Mouse (Mus musculus): Measurements from ENCODE around the gene Asdurf. TPM values are rescaled to one million over a fixed set of nuclear protein-coding genes. Genes with fewer than 3 reads are reported as not detected.
"Not testable (repeated sequence)": the region's sequence is repeated elsewhere in the genome, so short reads cannot be mapped to it uniquely, and the experiment has no call there.

Asdurf gene
- not detected for polyA plus RNA-seq (2012; fragmentation: generic; extraction: Trizol)

DNA sequence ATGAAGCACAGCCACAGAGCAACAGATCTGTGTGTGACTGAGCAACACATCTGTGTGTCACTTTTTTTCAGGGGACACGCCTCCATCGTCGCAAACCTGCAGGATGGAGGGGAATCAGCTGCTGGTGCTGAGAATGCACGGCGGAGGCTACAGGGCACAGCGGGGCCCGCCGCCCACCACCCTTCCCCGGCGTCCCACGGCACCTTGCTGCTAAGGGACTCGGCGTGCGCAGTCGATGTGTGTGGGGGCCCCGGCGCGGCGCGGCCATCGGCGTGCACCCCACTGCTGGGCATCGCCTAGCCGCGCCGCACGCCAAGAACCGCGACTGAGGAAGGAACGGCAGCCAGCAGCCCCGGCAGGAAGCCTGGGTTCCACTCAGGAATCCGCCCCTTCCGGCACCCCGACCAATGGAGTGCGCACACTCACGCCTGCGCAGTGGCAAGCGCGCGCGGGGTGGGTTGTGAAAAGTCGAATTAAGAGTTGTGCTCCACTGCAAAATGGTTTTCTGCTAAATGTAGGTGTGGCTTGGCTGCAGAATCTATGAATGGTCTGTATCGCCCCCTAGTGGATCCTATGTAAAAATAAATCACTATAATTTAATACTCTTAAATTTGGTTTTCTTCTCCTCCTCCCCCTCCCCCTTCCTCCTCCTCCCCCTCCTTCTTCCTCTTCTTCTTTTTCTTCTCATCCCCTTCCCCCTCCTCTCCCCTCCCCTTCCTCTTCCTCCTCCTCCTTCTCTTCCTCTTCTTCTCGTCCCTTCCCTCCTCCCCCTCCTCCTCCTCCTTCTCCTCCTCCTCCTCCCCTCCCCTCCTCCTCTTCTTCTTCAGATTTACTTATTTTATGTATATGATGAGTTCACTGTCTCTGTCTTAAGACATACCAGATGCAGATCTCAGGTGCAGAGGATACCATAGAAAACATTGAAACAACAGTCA lies at the start of gene Asdurf, which contains the start of the genes Gm28551 and Asnsd1:
TSS of gene Asdurf (minus strand) at position 293 of the 935 bp plus-strand sequence.
TSS of gene Gm28551 (minus strand) at position 341 of the 935 bp plus-strand sequence.
TSS of gene Asnsd1 (minus strand) at position 426 of the 935 bp plus-strand sequence.
- Histone ChIP-seq H3ac (ENCODE audit: control insufficient read depth, insufficient read length) (peak within 1 kb of the TSS; percentile 41), H3K79me2 (ENCODE audit: control insufficient read depth, insufficient read depth) (peaks cover 5% of the 10 kb centered on the region), H3K27me3 (ENCODE audit: control insufficient read depth, insufficient read depth, insufficient read length) (no peaks in the 10 kb centered on the region), H3K36me3 (ENCODE audit: control insufficient read depth, insufficient read depth) (peaks cover 10% of the 10 kb centered on the region), H3K4me3 (peak within 1 kb of the TSS; percentile 39), H3K4me2 (ENCODE audit: low read depth) (peak within 1 kb of the TSS; percentile 79)
- TF ChIP-seq CEBPB (IDR thresholded peaks at IDR 0.05; ENCODE audit: insufficient read depth, poor library complexity, severe bottlenecking): no peak
- no peak for TF ChIP-seq TCF3 (IDR thresholded peaks at IDR 0.05; ENCODE audit: insufficient read length, low read depth)
- no peak for TF ChIP-seq TCF12 (IDR thresholded peaks at IDR 0.05; ENCODE audit: insufficient read depth, poor library complexity, severe bottlenecking)
- TF ChIP-seq E2F4 (IDR thresholded peaks at IDR 0.05; ENCODE audit: insufficient read depth): peak; percentile 66
- peak; percentile 93 for TF ChIP-seq POLR2A (IDR thresholded peaks at IDR 0.05; ENCODE audit: insufficient read length, low read depth)
- TF ChIP-seq SRF (IDR thresholded peaks at IDR 0.05; ENCODE audit: control insufficient read depth, insufficient read length, low read depth): no peak
- peak; percentile 13 for TF ChIP-seq REST (IDR thresholded peaks at IDR 0.05; ENCODE audit: insufficient read depth, insufficient read length)
- TF ChIP-seq MYOG (IDR thresholded peaks at IDR 0.05; ENCODE audit: control insufficient read depth in 1 of 3, insufficient read depth in 1 of 3, insufficient read length in 2 of 3, low read depth in 2 of 3): peak in 1 of 3 experiments; percentile 14
- TF ChIP-seq MYOD1 (IDR thresholded peaks at IDR 0.05; ENCODE audit: control insufficient read depth in 1 of 3, insufficient read length in 2 of 3, low read depth in 2 of 3): peak in 1 of 3 experiments; percentile 7
- no peak for TF ChIP-seq MAX (IDR thresholded peaks at IDR 0.05; ENCODE audit: low read depth)
- TF ChIP-seq USF1 (IDR thresholded peaks at IDR 0.05; ENCODE audit: low read depth): no peak
- peak; percentile 89 for TF ChIP-seq POLR2AphosphoS2 (IDR thresholded peaks at IDR 0.05; ENCODE audit: insufficient read length, low read depth)

DNA sequence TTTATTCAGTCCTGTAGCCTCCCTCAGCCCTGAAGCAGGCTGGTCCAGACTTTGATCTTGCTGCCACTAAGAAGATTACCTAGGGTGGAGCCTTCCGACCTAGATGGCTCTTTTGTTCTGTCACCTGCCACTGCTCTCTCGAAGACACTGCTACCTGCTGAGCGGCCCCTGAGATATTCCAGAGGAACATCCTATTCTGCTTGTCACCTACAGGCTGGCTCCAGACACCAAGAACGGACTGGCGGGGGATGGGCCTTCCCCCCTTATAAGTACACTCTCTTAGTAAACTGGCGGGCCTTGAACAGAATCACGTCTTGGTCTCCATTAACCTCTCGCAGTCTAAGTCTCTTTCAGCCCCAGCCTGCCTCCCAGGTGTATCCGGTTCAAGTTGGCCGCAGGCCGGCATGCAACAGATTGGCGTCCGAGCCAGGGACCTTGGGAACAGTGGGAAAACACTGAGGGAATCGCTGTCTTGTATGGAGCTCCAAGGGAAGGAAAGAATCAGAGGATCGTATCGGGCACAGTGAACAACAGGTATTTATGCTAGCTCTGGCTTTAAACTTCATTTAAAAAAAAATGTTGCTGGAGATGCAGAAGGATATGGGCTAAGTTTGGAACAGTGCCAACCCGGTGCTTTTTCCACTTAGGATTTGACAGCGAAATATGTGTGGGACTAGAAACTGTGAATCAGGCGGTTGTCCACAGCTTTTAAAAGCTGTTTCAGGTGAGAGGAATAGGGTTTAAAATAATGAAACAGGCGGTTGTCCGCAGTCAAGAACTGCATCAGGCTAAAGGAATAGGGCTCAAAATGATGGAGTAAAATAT lies 41.7 kb upstream of the Asdurf start:
- H3K79me2 ChIP-seq (ENCODE audit: control insufficient read depth, insufficient read depth); H3K27me3 ChIP-seq (ENCODE audit: control insufficient read depth, insufficient read depth, insufficient read length); H3ac ChIP-seq (ENCODE audit: control insufficient read depth, insufficient read length); H3K36me3 ChIP-seq (ENCODE audit: control insufficient read depth, insufficient read depth); H3K4me3 ChIP-seq; H3K4me2 ChIP-seq (ENCODE audit: low read depth): not testable (repeated sequence)

DNA sequence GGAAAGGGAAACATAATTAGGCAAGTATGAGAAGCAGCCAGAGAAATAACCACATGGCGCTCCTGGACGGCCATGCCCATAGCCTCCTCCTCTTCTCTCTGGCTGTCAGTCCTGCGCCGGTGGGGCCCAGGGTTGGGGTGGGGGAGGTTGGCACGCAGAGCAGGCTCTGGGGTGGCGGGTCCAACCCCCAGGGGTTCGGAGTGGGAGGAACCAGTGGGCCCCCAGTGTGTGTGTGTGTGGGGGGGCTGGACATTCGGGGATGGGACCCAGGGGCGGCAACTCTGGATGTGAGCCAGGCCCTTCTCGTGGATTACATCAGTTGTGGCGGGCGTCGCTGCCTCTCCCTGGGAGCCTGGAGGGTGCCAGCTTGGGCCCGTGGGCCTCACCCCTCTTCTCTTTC lies 36.3 kb upstream of the Asdurf start:
- no peak for TF ChIP-seq MYOG (IDR thresholded peaks at IDR 0.05; ENCODE audit: control insufficient read depth in 1 of 3, insufficient read depth in 1 of 3, insufficient read length in 2 of 3, low read depth in 2 of 3)
- no peak for TF ChIP-seq REST (IDR thresholded peaks at IDR 0.05; ENCODE audit: insufficient read depth, insufficient read length)
- no peak for TF ChIP-seq CEBPB (IDR thresholded peaks at IDR 0.05; ENCODE audit: insufficient read depth, poor library complexity, severe bottlenecking)
- no peak for TF ChIP-seq POLR2A (IDR thresholded peaks at IDR 0.05; ENCODE audit: insufficient read length, low read depth)
- no peak for TF ChIP-seq TCF3 (IDR thresholded peaks at IDR 0.05; ENCODE audit: insufficient read length, low read depth)
- no peak for TF ChIP-seq POLR2AphosphoS2 (IDR thresholded peaks at IDR 0.05; ENCODE audit: insufficient read length, low read depth)
- no peak for TF ChIP-seq MYOD1 (IDR thresholded peaks at IDR 0.05; ENCODE audit: control insufficient read depth in 1 of 3, insufficient read length in 2 of 3, low read depth in 2 of 3)
- TF ChIP-seq SRF (IDR thresholded peaks at IDR 0.05; ENCODE audit: control insufficient read depth, insufficient read length, low read depth): no peak
- TF ChIP-seq TCF12 (IDR thresholded peaks at IDR 0.05; ENCODE audit: insufficient read depth, poor library complexity, severe bottlenecking): no peak
- no peak for TF ChIP-seq E2F4 (IDR thresholded peaks at IDR 0.05; ENCODE audit: insufficient read depth)
- TF ChIP-seq MAX (IDR thresholded peaks at IDR 0.05; ENCODE audit: low read depth): no peak
- H3K79me2 ChIP-seq (ENCODE audit: control insufficient read depth, insufficient read depth): no peaks in the 10 kb centered on the region
- no peak overlapping the region for H3ac ChIP-seq (ENCODE audit: control insufficient read depth, insufficient read length)
- no peaks in the 10 kb centered on the region for H3K27me3 ChIP-seq (ENCODE audit: control insufficient read depth, insufficient read depth, insufficient read length)
- no peaks in the 10 kb centered on the region for H3K36me3 ChIP-seq (ENCODE audit: control insufficient read depth, insufficient read depth)
- no peak overlapping the region for H3K4me2 ChIP-seq (ENCODE audit: low read depth)
- H3K4me3 ChIP-seq: no peak overlapping the region

DNA sequence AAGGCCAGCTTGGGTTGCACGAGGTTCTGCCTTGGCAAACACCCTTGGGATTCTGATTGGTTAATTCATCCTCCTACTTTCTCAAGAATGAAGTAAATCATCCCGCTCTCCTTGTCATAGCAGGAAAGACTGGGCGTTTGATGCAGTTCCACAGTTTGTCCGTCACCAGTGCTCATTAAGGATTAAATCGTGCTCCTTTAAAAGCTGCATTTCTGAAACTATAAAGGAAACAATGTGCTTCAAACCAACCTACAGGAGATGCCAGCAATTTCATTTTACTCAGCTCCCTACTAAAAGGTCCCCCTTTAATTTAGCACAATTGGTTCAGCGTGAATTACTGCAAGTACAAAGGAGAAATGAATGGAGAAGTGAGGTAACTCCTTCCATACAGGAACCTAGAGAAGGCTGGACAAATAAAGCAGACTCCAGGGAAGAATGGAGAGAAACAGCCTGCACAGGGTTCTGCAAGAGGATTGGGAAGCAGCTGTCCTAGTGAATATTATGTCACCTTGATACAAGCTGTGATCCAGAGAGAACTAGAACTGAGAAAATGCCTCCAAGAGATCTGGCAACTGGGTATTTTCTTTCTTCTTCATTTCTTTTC lies 31.8 kb upstream of the Asdurf start:
- Histone ChIP-seq H3K27me3 (ENCODE audit: control insufficient read depth, insufficient read depth, insufficient read length) (no peaks in the 10 kb centered on the region), H3K79me2 (ENCODE audit: control insufficient read depth, insufficient read depth) (no peaks in the 10 kb centered on the region), H3ac (ENCODE audit: control insufficient read depth, insufficient read length) (no peak overlapping the region), H3K4me3 (no peak overlapping the region), H3K36me3 (ENCODE audit: control insufficient read depth, insufficient read depth) (no peaks in the 10 kb centered on the region), H3K4me2 (ENCODE audit: low read depth) (no peak overlapping the region)
- no peak for TF ChIP-seq MYOG (IDR thresholded peaks at IDR 0.05; ENCODE audit: control insufficient read depth in 1 of 3, insufficient read depth in 1 of 3, insufficient read length in 2 of 3, low read depth in 2 of 3)
- no peak for TF ChIP-seq POLR2AphosphoS2 (IDR thresholded peaks at IDR 0.05; ENCODE audit: insufficient read length, low read depth)
- no peak for TF ChIP-seq TCF3 (IDR thresholded peaks at IDR 0.05; ENCODE audit: insufficient read length, low read depth)
- TF ChIP-seq CEBPB (IDR thresholded peaks at IDR 0.05; ENCODE audit: insufficient read depth, poor library complexity, severe bottlenecking): no peak
- TF ChIP-seq MYOD1 (IDR thresholded peaks at IDR 0.05; ENCODE audit: control insufficient read depth in 1 of 3, insufficient read length in 2 of 3, low read depth in 2 of 3): no peak
